Mouse (Mus musculus) bone marrow macrophage, adult 2 months (primary cell): ENCODE results near the gene Rnasek.

Source experiments
- CTCF ChIP-seq: IDR thresholded peaks from 2 replicates; pipeline ENCODE4 v1.5.1; 2012; ENCODE audit warnings: low read depth, mild to moderate bottlenecking, low read length, moderate library complexity
- POLR2A ChIP-seq: IDR thresholded peaks from 2 replicates; pipeline ENCODE4 v1.6.1; 2012; ENCODE audit warnings: mild to moderate bottlenecking, low read depth, low read length, borderline replicate concordance

DNA sequence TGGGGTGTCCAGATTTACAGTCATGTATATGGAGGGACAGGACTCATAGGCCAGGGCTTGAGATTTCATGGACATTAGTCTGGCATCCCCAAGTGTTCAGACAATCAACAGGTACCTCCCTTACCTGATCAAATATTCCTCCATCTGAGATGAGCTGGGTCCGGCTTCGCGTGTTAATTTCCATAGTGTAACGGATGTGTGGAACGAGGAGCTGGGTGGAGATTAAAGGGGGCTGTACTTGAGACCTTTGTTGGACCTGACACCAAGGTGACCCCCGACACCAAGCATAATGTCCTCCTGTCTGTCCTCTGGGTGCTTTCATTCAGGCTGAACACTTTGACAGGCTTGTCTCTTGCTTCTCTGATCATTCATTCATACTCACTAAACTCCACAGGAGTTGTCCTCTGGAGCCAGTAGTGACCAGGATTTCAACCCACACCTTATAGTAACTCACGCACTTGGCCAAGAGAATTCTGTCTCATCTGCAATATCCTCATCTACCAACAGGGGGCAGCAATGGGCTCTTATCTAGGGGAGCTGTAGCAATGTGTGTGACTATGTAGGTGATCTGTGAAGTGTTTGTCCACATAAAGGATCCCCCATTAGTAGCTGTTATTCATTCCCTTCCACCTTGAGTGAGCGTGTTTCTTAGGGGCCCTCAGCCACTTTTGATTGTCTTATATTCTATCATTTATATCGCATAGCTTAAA is 7.6 kb upstream of the Rnasek start:
- no peak for TF ChIP-seq POLR2A
- no peak for TF ChIP-seq CTCF
